Mouse (Mus musculus) 3134 (cell line): ENCODE data around the gene Lztfl1.
"Not testable (repeated sequence)": the region's sequence is repeated elsewhere in the genome, so short reads cannot be mapped to it uniquely, and the experiment has no call there.

Experiments used
- DNase-seq: peaks from one replicate; pipeline ENCODE4 v3.0.0-alpha.2; 2011; ENCODE audit warnings: low spot score; ENCODE audit not compliant: insufficient read length; ENCODE audit errors: extremely low read depth

Gene Lztfl1

GRCm38 (mm10) chr9:123717186-123718008, at the start of gene Lztfl1:
Gene Lztfl1 (minus strand): TSS chr9:123717697.
- DNase-seq = peak; percentile 95

GRCm38 (mm10) chr9:123766996-123767395, 49.5 kb upstream of the Lztfl1 start:
- DNase-seq = no peak

GRCm38 (mm10) chr9:123763771-123764170, 46.3 kb upstream of the Lztfl1 start:
- no peak for DNase-seq

DNA sequence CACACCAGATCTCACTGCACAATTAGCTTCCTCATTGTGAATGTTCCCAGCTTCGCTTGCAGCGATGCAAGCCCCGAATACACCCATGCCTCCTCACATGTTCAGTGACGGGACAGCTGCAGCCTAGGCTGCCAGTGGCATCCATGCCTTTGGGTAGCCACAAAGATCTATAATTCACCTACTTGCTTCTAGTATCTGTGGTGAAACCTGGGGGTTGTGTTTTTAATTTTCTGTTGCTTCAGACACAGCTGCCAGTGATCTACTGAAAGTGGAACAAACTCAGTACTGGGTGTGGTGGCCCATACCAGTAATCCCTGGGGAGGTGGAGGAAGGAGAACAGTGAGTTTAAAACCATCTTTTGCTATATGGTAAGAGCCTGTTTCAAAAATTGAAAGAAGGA, 45.4 kb upstream of the Lztfl1 start:
- peak; percentile 10 for DNase-seq

GRCm38 (mm10) chr9:123760806-123761205, 43.3 kb upstream of the Lztfl1 start:
- DNase-seq = no peak

- DNase-seq = no peak
Measured at GRCm38 (mm10) chr9:123758645-123759044, 41.1 kb upstream of the Lztfl1 start.

GRCm38 (mm10) chr9:123758156-123758555, 40.7 kb upstream of the Lztfl1 start:
- DNase-seq = no peak

DNA sequence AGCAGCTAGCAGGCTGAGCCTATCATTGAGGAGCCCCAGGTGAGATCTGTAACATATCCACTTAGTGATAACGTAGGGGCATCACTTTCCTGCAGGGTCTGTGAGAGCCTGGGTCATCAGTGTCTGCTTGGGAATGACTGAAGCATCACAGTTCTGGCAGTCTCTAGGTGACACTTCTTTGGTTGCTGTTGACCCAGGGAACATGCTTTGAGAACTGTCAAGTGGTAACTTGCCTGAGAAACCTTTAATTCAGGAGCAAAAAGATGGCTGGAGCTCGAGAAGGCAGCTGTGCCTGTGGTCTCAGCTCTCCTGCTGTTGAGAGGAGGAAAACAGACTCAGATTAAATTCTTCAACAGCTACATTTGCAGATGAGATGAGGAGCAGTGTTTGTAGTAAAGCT, 39.8 kb upstream of the Lztfl1 start:
- no peak for DNase-seq

DNA sequence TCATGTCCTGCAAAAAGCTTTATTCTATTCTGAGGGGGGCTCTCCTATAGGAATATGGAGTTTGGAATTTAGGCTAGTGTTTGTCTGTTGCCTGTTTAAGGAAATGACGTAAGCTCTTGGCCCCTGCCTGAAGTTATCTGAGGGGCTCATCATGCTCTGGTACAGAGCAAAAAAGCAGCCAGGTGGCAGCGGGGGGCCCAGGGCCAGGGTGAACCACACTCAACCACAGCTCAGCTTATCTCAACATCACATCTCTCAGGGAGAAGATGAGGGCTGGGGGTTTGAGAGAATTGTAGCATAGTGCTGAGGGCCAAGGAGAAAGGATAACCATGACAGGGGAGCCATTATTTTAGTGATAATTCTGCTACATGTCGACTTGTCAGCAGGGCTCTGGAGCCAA, 39.3 kb upstream of the Lztfl1 start:
- no peak for DNase-seq

- DNase-seq = no peak
Measured at GRCm38 (mm10) chr9:123754333-123754732, 36.8 kb upstream of the Lztfl1 start.

DNA sequence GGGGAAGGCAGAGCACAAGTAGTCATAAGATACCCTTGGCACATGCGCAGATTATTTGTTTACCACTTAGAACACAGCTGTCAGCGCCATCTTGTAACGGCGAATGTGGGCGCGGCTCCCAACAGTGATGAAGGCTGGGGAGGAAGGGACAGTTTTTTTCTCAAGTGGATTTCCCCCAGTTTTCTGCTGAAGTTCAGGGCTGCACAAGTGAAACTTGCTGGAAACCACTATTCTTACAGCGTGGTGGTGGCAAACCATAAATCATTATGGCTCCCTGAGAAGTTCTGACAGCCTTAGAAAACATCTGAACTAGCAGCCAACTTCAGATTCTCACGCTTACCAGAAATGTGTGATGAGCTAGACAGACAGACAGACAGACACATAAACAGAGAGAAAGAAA, 32.2 kb upstream of the Lztfl1 start:
- not testable (repeated sequence) for DNase-seq

DNA sequence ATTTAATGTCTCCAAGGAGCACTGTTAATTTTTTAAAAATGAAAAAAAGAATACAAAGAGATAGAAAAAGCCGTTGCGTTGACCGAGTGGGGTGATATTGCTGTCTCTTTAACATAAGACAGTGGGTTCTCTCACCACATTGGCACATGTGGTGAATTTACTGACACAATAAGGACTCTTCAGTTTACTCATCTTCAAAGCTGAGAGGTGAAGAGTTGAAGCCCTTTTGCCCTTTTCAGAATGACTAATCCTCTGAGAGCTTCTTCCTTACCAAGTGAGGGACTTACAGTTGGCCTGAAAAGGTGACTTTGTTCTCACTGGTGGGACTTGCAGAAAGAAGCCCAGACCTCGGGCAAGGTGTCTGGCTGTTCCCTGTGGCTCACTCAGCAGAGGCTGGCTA, 23.3 kb upstream of the Lztfl1 start:
- DNase-seq = no peak

DNA sequence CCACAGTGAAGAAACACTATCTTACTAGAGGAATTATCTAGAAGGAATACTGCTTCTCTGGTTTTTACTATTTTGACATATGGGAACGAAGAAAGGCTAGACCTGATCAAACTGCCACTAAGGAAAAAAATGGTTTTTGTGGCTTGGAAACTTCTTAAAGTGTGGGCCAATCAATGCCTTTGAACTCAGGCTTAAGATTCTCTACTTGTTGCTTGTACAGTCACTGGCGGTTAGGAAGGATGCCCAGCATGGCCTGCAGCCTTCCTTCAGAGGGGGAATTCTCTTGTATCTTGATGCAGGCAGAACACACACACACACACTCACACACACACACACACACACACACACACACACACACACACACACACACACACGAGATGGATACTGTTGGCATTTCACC, 16.6 kb upstream of the Lztfl1 start:
- DNase-seq = no peak

DNA sequence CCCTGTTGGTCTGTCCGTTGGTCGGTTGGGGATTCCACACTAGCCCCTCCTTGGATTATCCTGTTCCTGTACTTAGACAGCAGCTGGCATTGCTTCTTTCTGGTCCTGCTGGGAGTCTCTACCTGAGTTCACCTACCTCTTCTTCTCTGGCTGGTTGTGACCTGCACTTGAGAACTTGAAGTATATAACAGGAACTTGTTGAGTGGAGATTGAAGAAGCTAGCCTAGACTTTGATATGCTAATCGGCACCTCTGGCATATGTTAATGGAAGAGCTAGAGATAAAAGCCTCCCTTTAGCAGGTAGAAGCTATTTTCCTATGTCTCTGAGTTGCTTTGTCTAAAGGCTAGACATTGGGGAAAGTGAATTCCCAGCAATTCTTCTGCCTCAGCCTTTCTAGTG, 13.8 kb upstream of the Lztfl1 start:
- DNase-seq = no peak

GRCm38 (mm10) chr9:123722737-123723493, 5.4 kb upstream of the Lztfl1 start:
- no peak for DNase-seq

- no peak for DNase-seq
Measured at GRCm38 (mm10) chr9:123716301-123716700, 1.2 kb downstream of the Lztfl1 start.

DNA sequence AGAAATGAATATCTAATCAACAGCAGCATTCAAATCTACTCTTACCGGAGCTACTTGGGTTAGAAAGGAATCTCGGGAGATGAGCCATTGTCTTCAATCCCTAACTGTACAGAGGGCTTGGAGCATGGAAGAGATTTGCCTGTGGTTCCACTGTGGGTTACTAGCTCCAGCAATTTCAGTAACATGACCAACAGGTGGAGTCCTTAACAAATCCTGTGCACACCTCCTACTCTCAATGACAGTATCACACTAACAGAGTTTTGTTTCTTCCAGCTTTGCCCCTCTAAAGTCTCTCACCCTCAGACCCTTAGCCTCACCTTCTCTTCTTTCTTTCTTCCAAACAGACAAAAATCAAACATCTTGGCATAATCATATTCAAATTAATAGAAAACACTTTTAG, 4.4 kb downstream of the Lztfl1 start:
- DNase-seq = no peak

DNA sequence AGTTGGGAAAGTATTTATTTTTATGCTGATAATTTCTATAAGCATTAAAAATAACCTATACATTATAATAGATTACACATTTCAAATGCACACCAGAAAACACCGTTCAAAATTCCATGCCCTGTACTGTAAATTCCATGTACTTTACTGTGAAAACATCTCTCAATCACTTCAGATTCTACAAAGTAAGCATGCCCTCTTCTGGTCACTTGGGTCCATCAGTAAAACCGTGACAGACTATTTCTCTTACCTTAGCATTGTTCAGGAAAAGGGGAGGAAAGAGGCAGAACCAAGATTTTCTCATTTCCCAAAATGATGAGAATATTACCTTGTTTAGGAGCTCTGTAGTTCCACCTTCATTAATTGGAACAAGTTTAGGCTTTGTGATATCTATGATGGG, 8.3 kb downstream of the Lztfl1 start:
- DNase-seq = no peak

DNA sequence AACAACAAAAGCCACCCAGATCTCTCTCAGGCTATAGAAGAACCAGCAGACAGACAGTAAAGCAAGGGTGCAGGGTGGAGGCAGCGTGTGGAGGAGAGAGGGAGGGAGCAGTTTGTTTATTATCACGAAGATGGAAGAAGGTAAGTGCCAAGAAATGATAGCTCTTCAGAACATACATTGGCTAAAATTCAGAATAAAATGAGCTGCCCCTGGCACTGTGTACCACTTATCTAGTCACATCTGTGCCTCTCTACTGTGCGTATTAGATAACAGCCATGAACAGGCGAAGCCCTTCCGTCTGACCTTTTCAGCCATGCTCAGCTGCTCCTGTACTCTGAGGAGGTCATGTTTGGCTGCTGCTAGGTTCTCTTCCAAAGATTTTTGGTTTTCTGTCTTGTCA, 15.7 kb downstream of the Lztfl1 start:
- DNase-seq = no peak

- no peak for DNase-seq
Measured at GRCm38 (mm10) chr9:123695634-123696302, 21.7 kb downstream of the Lztfl1 start.

DNA sequence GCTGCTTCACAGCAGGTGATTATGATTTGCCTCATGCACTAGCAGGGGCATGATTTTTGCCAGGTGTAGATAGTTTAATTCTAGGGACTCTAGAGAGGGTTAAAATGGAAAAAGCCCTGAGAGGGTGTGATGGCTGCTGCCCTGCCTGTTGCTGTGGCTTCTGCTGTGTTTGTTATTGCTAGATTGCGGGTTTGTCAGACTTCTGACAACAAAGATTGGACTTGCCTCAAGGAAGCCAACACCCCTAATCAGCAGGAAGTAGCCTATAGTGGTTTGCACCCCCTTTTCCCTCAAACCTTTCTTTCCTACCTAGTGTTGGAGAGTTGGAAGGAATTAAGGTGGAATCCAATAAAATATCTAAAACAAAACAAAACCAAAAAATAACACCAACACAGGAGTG, 29.3 kb downstream of the Lztfl1 start:
- DNase-seq = no peak

GRCm38 (mm10) chr9:123686206-123686605, 31.3 kb downstream of the Lztfl1 start:
- no peak for DNase-seq
